Mouse (Mus musculus) lung, embryonic 14.5 days (tissue): ENCODE data around the gene Fli1. TPM values are rescaled to one million over a fixed set of nuclear protein-coding genes. Genes with fewer than 3 reads are reported as not detected.

ENCODE experiments used
- ATAC-seq: fragments of 200-750 bp; cut with Nextera tagmentation; 2 replicates; pipeline ENCODE4 v1.8.0; 2017; ENCODE audit warnings: mild to moderate bottlenecking, moderate TSS enrichment, moderate library complexity; ENCODE audit not compliant: insufficient read depth
- DNase-seq: peaks from one replicate; pipeline ENCODE4 v3.0.0-alpha.2; 2015
- H3K27ac ChIP-seq: fragments of 300-500 bp; sonication (generic); 2 replicates; pipeline ENCODE4 v1.5.1; 2014; ENCODE audit warnings: low read depth, mild to moderate bottlenecking, moderate library complexity
- H3K27me3 ChIP-seq: fragments of 300-500 bp; sonication (generic); 2 replicates; pipeline ENCODE4 v1.6.1; 2014; ENCODE audit warnings: low read length, control low read depth; ENCODE audit not compliant: insufficient read depth
- H3K36me3 ChIP-seq: fragments of 300-500 bp; sonication (generic); 2 replicates; pipeline ENCODE4 v1.6.1; 2014; ENCODE audit warnings: control low read depth; ENCODE audit not compliant: insufficient read depth
- H3K4me1 ChIP-seq: fragments of 300-500 bp; sonication (generic); 2 replicates; pipeline ENCODE4 v1.6.1; 2014; ENCODE audit warnings: antibody characterized with exemption, control low read depth; ENCODE audit not compliant: insufficient read depth
- H3K4me2 ChIP-seq: fragments of 300-500 bp; sonication (generic); 2 replicates; pipeline ENCODE4 v1.6.1; 2014; ENCODE audit warnings: mild to moderate bottlenecking
- H3K4me3 ChIP-seq: fragments of 300-500 bp; sonication (generic); 2 replicates; pipeline ENCODE4 v1.5.1; 2014; ENCODE audit warnings: low read depth, low read length
- H3K9ac ChIP-seq: fragments of 300-500 bp; sonication (generic); 2 replicates; pipeline ENCODE4 v1.6.1; 2014
- H3K9me3 ChIP-seq: fragments of 300-500 bp; sonication (generic); 2 replicates; pipeline ENCODE4 v1.6.1; 2016; ENCODE audit warnings: low read depth, low read length, control low read depth
- CTCF ChIP-seq: IDR thresholded peaks from 2 replicates; pipeline ENCODE4 v1.5.1; 2016; ENCODE audit warnings: antibody characterized with exemption, low read depth
- WGBS: fragments of 180-500 bp; shearing (Covaris S2); extraction: QIAGEN DNeasy Blood & Tissue Kit; methylation state at CpG from one replicate; pipeline ENCODE4 v1.1.7; 2014; 5-methylcytosine and 5-hydroxymethylcytosine counted together
- polyA plus RNA-seq: library from polyadenylated mRNA; unstranded; fragments of >200 nt; fragmentation: Nextera tagmentation; extraction: Ambion mirVana; gene quantifications from 2 replicates; pipeline ENCODE4 v1.2.1, GENCODE M21; 2014

The Fli1 gene
- polyA plus RNA-seq, 1 experiment from 2014 or later = 37.8 TPM

DNA sequence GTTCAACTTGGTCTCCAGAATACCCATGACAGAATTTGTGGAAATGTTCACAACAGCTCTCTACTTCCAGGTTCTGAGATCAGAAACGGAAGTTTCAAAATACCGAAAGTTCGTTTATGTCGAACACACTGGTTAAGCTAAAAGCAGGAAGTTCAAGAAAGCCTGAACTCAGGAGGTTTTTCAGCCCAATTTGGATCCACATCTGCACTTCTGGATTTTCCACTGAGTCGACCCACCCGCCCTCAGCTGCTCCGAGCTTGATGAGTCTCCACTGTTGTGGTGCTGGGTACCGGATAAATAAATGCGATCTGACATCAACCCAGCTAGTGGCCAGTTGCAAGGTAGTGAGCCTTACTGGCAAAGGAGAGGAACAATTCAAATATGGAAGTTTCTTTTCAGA lies 26.0 kb downstream of the Fli1 start:
- Histone ChIP-seq H3K4me3 (no peak overlapping the region), H3K4me2 (peak overlapping the region; percentile 23; the same call in 1 of the 2 replicates), H3K4me1 (peaks cover 31% of the 10 kb centered on the region), H3K27me3 (no peaks in the 10 kb centered on the region), H3K36me3 (no peaks in the 10 kb centered on the region), H3K27ac (no peak overlapping the region), H3K9ac (no peak overlapping the region), H3K9me3 (no peaks in the 10 kb centered on the region)
- TF ChIP-seq CTCF = no peak
- DNase-seq = peak; percentile 46
- 66% methylated on average over 9 of the region's 9 CpGs for WGBS
- no peak for ATAC-seq

- no peaks in the 10 kb centered on the region for H3K36me3 ChIP-seq
- TF ChIP-seq CTCF = no peak
- peaks cover 31% of the 10 kb centered on the region for H3K4me1 ChIP-seq
- H3K9me3 ChIP-seq = no peaks in the 10 kb centered on the region
- H3K27ac ChIP-seq = no peak overlapping the region
- DNase-seq (no peak), ATAC-seq (no peak)
- H3K27me3 ChIP-seq = no peaks in the 10 kb centered on the region
- H3K9ac ChIP-seq = no peak overlapping the region
- H3K4me2 ChIP-seq = peak overlapping the region; percentile 23; the same call in 1 of the 2 replicates
- WGBS = 68% methylated on average over 10 of the region's 10 CpGs
- H3K4me3 ChIP-seq = no peak overlapping the region
Measured at GRCm38 (mm10) chr9:32515894-32516686, 26.6 kb downstream of the Fli1 start.

GRCm38 (mm10) chr9:32514406-32515058 lies 28.1 kb downstream of the Fli1 start:
- Histone ChIP-seq H3K4me1 (peaks cover 21% of the 10 kb centered on the region), H3K4me3 (no peak overlapping the region), H3K4me2 (no peak overlapping the region), H3K27me3 (no peaks in the 10 kb centered on the region), H3K36me3 (no peaks in the 10 kb centered on the region), H3K27ac (peak overlapping the region; percentile 24; the same call in 1 of the 2 replicates), H3K9me3 (no peaks in the 10 kb centered on the region), H3K9ac (no peak overlapping the region)
- TF ChIP-seq CTCF = no peak
- 64% methylated on average over 6 of the region's 6 CpGs for WGBS
- ATAC-seq (no peak), DNase-seq (no peak)

DNA sequence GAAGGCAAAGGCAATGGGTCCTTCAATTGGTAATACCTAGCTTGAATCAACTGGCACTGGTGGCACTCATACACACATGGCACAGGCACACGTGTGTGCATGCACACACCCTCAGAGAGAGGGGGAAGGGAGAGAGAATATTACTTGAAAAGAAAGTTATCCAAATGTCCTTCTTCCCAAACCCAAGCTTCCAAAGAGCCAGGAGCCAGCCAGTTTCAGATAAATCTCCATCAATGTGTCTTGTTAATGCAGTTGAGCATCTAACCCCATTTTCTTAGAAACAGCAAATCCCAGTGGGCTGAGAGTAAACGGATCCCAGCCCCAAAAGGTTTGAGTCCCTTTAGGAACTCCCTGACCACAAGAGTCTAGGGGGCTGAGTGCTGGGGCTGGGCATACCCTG lies 29.2 kb downstream of the Fli1 start:
- Histone ChIP-seq H3K27ac (no peak overlapping the region), H3K9ac (no peak overlapping the region), H3K9me3 (no peaks in the 10 kb centered on the region), H3K4me3 (no peak overlapping the region), H3K27me3 (no peaks in the 10 kb centered on the region), H3K36me3 (no peaks in the 10 kb centered on the region), H3K4me1 (peaks cover 12% of the 10 kb centered on the region), H3K4me2 (no peak overlapping the region)
- DNase-seq = no peak
- 64% methylated on average over 2 of the region's 2 CpGs for WGBS
- no peak for ATAC-seq
- TF ChIP-seq CTCF = no peak

GRCm38 (mm10) chr9:32510454-32511263 lies 32.0 kb downstream of the Fli1 start:
- TF ChIP-seq CTCF = no peak
- peaks cover 16% of the 10 kb centered on the region for H3K4me1 ChIP-seq

DNA sequence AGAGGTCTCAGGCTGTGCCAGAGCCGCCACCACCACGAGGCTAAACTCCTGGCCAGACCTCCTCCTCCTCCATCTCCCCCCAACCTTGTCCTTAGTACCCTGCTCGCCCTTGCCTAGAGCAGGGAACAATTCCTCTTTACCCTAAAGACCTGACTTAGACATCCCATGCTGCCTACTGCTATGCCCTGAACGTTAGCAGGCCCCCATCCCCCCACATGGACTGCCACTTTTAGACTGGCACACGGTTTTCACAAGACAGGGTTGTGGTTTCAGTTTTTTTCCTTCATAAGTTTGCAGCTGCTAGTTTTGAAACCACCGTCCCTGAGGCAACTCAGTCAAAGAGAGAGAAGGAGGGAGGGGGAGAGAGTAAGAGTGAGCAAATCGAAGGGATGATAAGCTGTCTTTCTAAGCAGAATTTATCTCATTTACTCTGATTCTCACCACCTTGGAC lies 32.9 kb downstream of the Fli1 start:
- no peak overlapping the region for H3K9ac ChIP-seq
- TF ChIP-seq CTCF = no peak
- H3K4me2 ChIP-seq = no peak overlapping the region
- no peak for DNase-seq
- no peaks in the 10 kb centered on the region for H3K27me3 ChIP-seq
- H3K4me3 ChIP-seq = no peak overlapping the region
- no peaks in the 10 kb centered on the region for H3K36me3 ChIP-seq
- peaks cover 19% of the 10 kb centered on the region for H3K4me1 ChIP-seq
- H3K9me3 ChIP-seq = no peaks in the 10 kb centered on the region
- 0 out of 2 replicates have a peak overlapping the region, but pooled peaks have one; percentile 24 for H3K27ac ChIP-seq
- 59% methylated on average over 7 of the region's 7 CpGs for WGBS
- no peak for ATAC-seq

More at GRCm38 (mm10) chr9:32510454-32511263, 32.0 kb downstream of the Fli1 start:
- Histone ChIP-seq H3K9me3 (no peaks in the 10 kb centered on the region), H3K9ac (no peak overlapping the region), H3K4me3 (no peak overlapping the region), H3K36me3 (no peaks in the 10 kb centered on the region), H3K27ac (no peak overlapping the region), H3K27me3 (no peaks in the 10 kb centered on the region), H3K4me2 (no peak overlapping the region)
- WGBS = 77% methylated on average over 7 of the region's 7 CpGs
- no peak for ATAC-seq
- no peak for DNase-seq
